Mouse (Mus musculus): Measurements from ENCODE around the gene Sp100. TPM values are rescaled to one million over a fixed set of nuclear protein-coding genes. Genes with fewer than 3 reads are reported as not detected.

Gene Sp100
- polyA plus RNA-seq (2015; fragmentation: Illumina TruSeq; extraction: RNeasy Lipid Tissue Mini Kit (QIAGEN cat#74804); ENCODE audit: low read depth, low replicate concordance), result 6.6 TPM

DNA sequence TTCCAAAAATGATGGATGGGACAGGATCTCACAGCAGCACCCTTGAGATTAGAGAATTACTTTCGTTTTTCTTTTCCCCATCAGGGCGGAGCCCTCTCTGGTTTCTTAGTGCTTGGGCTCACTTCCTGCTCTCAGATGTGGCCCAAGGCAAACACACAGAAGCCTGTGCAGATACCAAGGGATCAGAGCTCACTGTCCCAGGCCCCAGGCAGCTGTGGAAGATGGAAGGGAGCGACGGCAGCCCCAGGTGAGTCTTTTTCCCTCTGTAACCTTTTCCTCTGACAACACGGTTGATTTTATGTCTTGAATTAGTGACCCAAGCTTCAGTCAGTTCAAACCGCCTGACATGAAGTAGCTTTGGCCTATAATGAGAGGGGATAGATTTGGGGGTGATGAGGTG lies at the start of gene Sp100:
Gene Sp100, plus strand, starts transcription at position 108 of the 400 bp plus-strand sequence.

DNA sequence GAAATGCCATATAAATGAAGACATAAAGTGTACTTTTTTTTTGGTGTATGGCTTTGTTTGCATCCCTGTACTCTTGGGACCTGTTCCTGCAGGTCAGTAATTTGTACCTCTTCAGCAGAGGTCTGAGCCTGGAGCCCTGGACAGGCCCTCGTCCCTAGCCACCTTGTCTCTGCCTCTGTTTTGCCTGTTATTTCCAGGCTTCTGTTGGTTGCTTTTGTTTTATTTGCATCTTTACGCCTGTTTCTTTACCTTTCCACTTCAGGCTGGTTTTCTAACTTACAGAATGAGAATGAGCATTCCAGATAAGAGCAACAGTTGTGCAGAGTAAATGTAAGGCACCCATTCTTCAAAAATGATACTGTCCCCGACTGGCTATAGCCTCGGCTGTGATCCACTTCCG lies 49.7 kb upstream of the Sp100 start, which contains the start of gene Sp140:
Gene Sp140, plus strand, starts transcription at position 301 of the 400 bp plus-strand sequence.

Other genes with a start within 250 kb of the Sp100 start
- gene G530012D18Rik, start 74.3 kb upstream of the Sp100 start, polyA plus RNA-seq (2015; fragmentation: Illumina TruSeq; extraction: RNeasy Lipid Tissue Mini Kit (QIAGEN cat#74804); ENCODE audit: low read depth, low replicate concordance), result not detected
- 1.9 TPM for gene Sp110, start 51.2 kb upstream of the Sp100 start, polyA plus RNA-seq (2015; fragmentation: Illumina TruSeq; extraction: RNeasy Lipid Tissue Mini Kit (QIAGEN cat#74804); ENCODE audit: low read depth, low replicate concordance)
- gene Sp140, start 49.6 kb upstream of the Sp100 start, polyA plus RNA-seq (2015; fragmentation: Illumina TruSeq; extraction: RNeasy Lipid Tissue Mini Kit (QIAGEN cat#74804); ENCODE audit: low read depth, low replicate concordance), result 2.2 TPM
- 0.65 TPM for gene A630001G21Rik, start 128.7 kb downstream of the Sp100 start, polyA plus RNA-seq (2015; fragmentation: Illumina TruSeq; extraction: RNeasy Lipid Tissue Mini Kit (QIAGEN cat#74804); ENCODE audit: low read depth, low replicate concordance)
- gene Cab39, start 143.5 kb downstream of the Sp100 start, polyA plus RNA-seq (2015; fragmentation: Illumina TruSeq; extraction: RNeasy Lipid Tissue Mini Kit (QIAGEN cat#74804); ENCODE audit: low read depth, low replicate concordance), result 143 TPM
- gene Itm2c, start 244.3 kb downstream of the Sp100 start, polyA plus RNA-seq (2015; fragmentation: Illumina TruSeq; extraction: RNeasy Lipid Tissue Mini Kit (QIAGEN cat#74804); ENCODE audit: low read depth, low replicate concordance), result 732 TPM

Data from brain, adult 10 weeks (tissue).